9 mouse cellular contexts compared by ENCODE assay signal in genomic region chr9:109798051-109798450, GRCm38 (mm10). TPM values are rescaled to one million over a fixed set of nuclear protein-coding genes. Genes with fewer than 3 reads are reported as not detected.
DNase-seq lines count a peak whose midpoint lies in the region; ATAC-seq and TF ChIP-seq lines count a peak whose summit lies in the region.
"Had no signal": no experiment of that assay in that cellular context is flagged by ENCODE, and none has a peak within 500 bp of the region (broad histone marks: within the 10 kb centered on the region; RNA-seq: fewer than 3 reads in every experiment).

No protein-coding gene starts in this region.

- no peak overlapping the region for H3K9ac ChIP-seq in intestine, embryonic 14.5 days (ENCODE audit: low read length)
- no peak overlapping the region for H3K9ac ChIP-seq in intestine, embryonic 16.5 days (ENCODE audit: low read depth, low read length)
- no peak overlapping the region for H3K9ac ChIP-seq in liver, embryonic 14.5 days (replicated peaks)

- peak; percentile 31; the same call in 1 of the 2 replicates for TF ChIP-seq CTCF in bone marrow, adult 2 months (IDR thresholded peaks at IDR 0.05; ENCODE audit: control insufficient read depth, insufficient read depth, low read length)
- TF ChIP-seq CTCF in liver, embryonic 14.5 days (IDR thresholded peaks at IDR 0.05; ENCODE audit: low read depth), result peak; percentile 58

- H3K27me3 ChIP-seq in intestine, embryonic 14.5 days (replicated peaks; ENCODE audit: control insufficient read depth, insufficient read depth, low read length), result no peaks in the 10 kb centered on the region
- no peaks in the 10 kb centered on the region for H3K27me3 ChIP-seq in intestine, embryonic 16.5 days (replicated peaks; ENCODE audit: control insufficient read depth, insufficient read depth, low read length)
- no peaks in the 10 kb centered on the region for H3K27me3 ChIP-seq in liver, embryonic 14.5 days (ENCODE audit: control insufficient read depth, insufficient read depth, low read length)

- TF ChIP-seq EP300 in liver, embryonic 14.5 days (IDR thresholded peaks at IDR 0.05; ENCODE audit: low read depth), result no peak

- no peak overlapping the region for H3K4me3 ChIP-seq in intestine, embryonic 14.5 days (ENCODE audit: low read depth, low read length)
- no peak overlapping the region for H3K4me3 ChIP-seq in intestine, embryonic 16.5 days (ENCODE audit: low read length)
- H3K4me3 ChIP-seq in bone marrow, adult 2 months (replicated peaks; ENCODE audit: control insufficient read depth, low read depth, low read length), result no peak overlapping the region
- no peak overlapping the region for H3K4me3 ChIP-seq in liver, embryonic 14.5 days (ENCODE audit: insufficient read depth in 1 of 2, low read depth in 2 of 2, low read length in 2 of 2)

- WGBS in intestine, embryonic 14.5 days, result 92% methylated on average over 1 of the region's 1 CpGs
- 87% methylated on average over 1 of the region's 1 CpGs for WGBS in intestine, embryonic 16.5 days
- 93% methylated on average over 1 of the region's 1 CpGs for WGBS in bone marrow, adult 2 months
- WGBS in liver, embryonic 14.5 days (ENCODE audit: insufficient replicate concordance), result 73% methylated on average over 1 of the region's 1 CpGs

- no peak overlapping the region for H3K27ac ChIP-seq in intestine, embryonic 14.5 days (ENCODE audit: low read depth)
- H3K27ac ChIP-seq in intestine, embryonic 16.5 days (ENCODE audit: low read length), result no peak overlapping the region
- no peak overlapping the region for H3K27ac ChIP-seq in bone marrow, adult 2 months (ENCODE audit: control insufficient read depth, insufficient read depth, low read depth, low read length, poor library complexity)
- H3K27ac ChIP-seq in liver, embryonic 14.5 days, result no peak overlapping the region

- H3K4me2 ChIP-seq in intestine, embryonic 14.5 days (ENCODE audit: low read length), result no peak overlapping the region
- no peak overlapping the region for H3K4me2 ChIP-seq in intestine, embryonic 16.5 days (ENCODE audit: low read depth, low read length)
- H3K4me2 ChIP-seq in liver, embryonic 14.5 days (ENCODE audit: low read depth), result no peak overlapping the region

- no peaks in the 10 kb centered on the region for H3K9me3 ChIP-seq in intestine, embryonic 14.5 days (ENCODE audit: control insufficient read depth, low read length)
- no peaks in the 10 kb centered on the region for H3K9me3 ChIP-seq in intestine, embryonic 16.5 days (ENCODE audit: control insufficient read depth, low read length)
- H3K9me3 ChIP-seq in liver, embryonic 14.5 days (ENCODE audit: control insufficient read depth, low read length), result no peaks in the 10 kb centered on the region

- H3K4me1 ChIP-seq in intestine, embryonic 14.5 days (replicated peaks; ENCODE audit: control insufficient read depth, insufficient read depth, low read length), result no peaks in the 10 kb centered on the region
- H3K4me1 ChIP-seq in intestine, embryonic 16.5 days (ENCODE audit: control insufficient read depth, insufficient read depth, low read length), result no peaks in the 10 kb centered on the region
- no peaks in the 10 kb centered on the region for H3K4me1 ChIP-seq in bone marrow, adult 2 months (ENCODE audit: control insufficient read depth, insufficient read depth, low read length)
- H3K4me1 ChIP-seq in liver, embryonic 14.5 days (replicated peaks; ENCODE audit: control insufficient read depth in 2 of 2, insufficient read depth in 2 of 2, low read length in 1 of 2), result no peaks in the 10 kb centered on the region

- peak; percentile 53 for DNase-seq in intestine, embryonic 14.5 days (ENCODE audit: low spot score)
- DNase-seq in urinary bladder, postnatal 14 days (ENCODE audit: low spot score), result peak; percentile 33
- no peak for DNase-seq in urinary bladder, postnatal 10 days (ENCODE audit: low spot score)
- DNase-seq in liver, embryonic 14.5 days (ENCODE audit: low read depth in 3 of 3, low spot score in 3 of 3), result no peak
- no peak for DNase-seq in frontal cortex, postnatal 25 days (ENCODE audit: low spot score in 2 of 2)

- TF ChIP-seq POLR2A in bone marrow, adult 2 months (IDR thresholded peaks at IDR 0.05; ENCODE audit: borderline replicate concordance, control insufficient read depth, low read depth, low read length), result no peak

- H3K36me3 ChIP-seq in intestine, embryonic 14.5 days (ENCODE audit: control insufficient read depth, insufficient read depth, low read length), result no peaks in the 10 kb centered on the region
- H3K36me3 ChIP-seq in intestine, embryonic 16.5 days (ENCODE audit: control insufficient read depth, insufficient read depth, low read length), result no peaks in the 10 kb centered on the region
- H3K36me3 ChIP-seq in liver, embryonic 14.5 days (replicated peaks; ENCODE audit: control insufficient read depth, insufficient read depth, low read depth), result no peaks in the 10 kb centered on the region

- ATAC-seq in intestine, embryonic 14.5 days (replicated peaks; ENCODE audit: low FRiP score, low TSS enrichment, low read depth), result no peak; the same call in 1 of the 2 replicates
- no peak for ATAC-seq in intestine, embryonic 16.5 days
- no peak for ATAC-seq in liver, embryonic 14.5 days (ENCODE audit: insufficient read depth)
- no peak for ATAC-seq in inflammation-experienced regulatory T-cells, adult 6 months

RNA-seq across cellular contexts. Expression of gene Fbxw27, which starts 7.6 kb away (rescaled TPM):
- polyA plus RNA-seq in intestine, embryonic 14.5 days (2014; fragmentation: Nextera tagmentation; extraction: Ambion mirVana), result not detected in 2 replicates
- polyA plus RNA-seq in intestine, embryonic 16.5 days (2015; fragmentation: Nextera tagmentation; extraction: Ambion mirVana), result not detected in 2 replicates
- not detected in 2 replicates for polyA plus RNA-seq in bone marrow, adult 2 months (2011; ENCODE audit: insufficient read depth, insufficient read length, low replicate concordance, missing spikeins)
- polyA plus RNA-seq in liver, embryonic 14.5 days (2012; rRNA removed), result not detected in 2 replicates
- polyA plus RNA-seq in liver, embryonic 14.5 days (2014; fragmentation: Nextera tagmentation; extraction: Ambion mirVana), result not detected in 2 replicates
- polyA plus RNA-seq in inflammation-experienced regulatory T-cells, adult 6 months (2017; shearing (Covaris generic)), result not detected
- polyA plus RNA-seq: limb, embryonic 14.5 days had no signal

RNA-seq across cellular contexts. Expression of gene Spink8, which starts 14.0 kb away (rescaled TPM):
- polyA plus RNA-seq in intestine, embryonic 14.5 days (2014; fragmentation: Nextera tagmentation; extraction: Ambion mirVana), result 0.47 TPM in 1 of 2 replicates, not detected in the other
- 0.18 and 0.67 TPM in 2 replicates for polyA plus RNA-seq in intestine, embryonic 16.5 days (2015; fragmentation: Nextera tagmentation; extraction: Ambion mirVana)
- not detected in 2 replicates for polyA plus RNA-seq in bone marrow, adult 2 months (2011; ENCODE audit: insufficient read depth, insufficient read length, low replicate concordance, missing spikeins)
- polyA plus RNA-seq in liver, embryonic 14.5 days (2012; rRNA removed), result not detected in 2 replicates
- polyA plus RNA-seq in liver, embryonic 14.5 days (2014; fragmentation: Nextera tagmentation; extraction: Ambion mirVana), result not detected in 2 replicates
- polyA plus RNA-seq in inflammation-experienced regulatory T-cells, adult 6 months (2017; shearing (Covaris generic)), result not detected

RNA-seq across cellular contexts. Expression of gene Nme6, which starts 34.5 kb away (rescaled TPM):
- 85.4 and 87.9 TPM in 2 replicates for polyA plus RNA-seq in intestine, embryonic 14.5 days (2014; fragmentation: Nextera tagmentation; extraction: Ambion mirVana)
- 97.0 and 98.7 TPM in 2 replicates for polyA plus RNA-seq in intestine, embryonic 16.5 days (2015; fragmentation: Nextera tagmentation; extraction: Ambion mirVana)
- 12.8 and 25.8 TPM in 2 replicates for polyA plus RNA-seq in bone marrow, adult 2 months (2011; ENCODE audit: insufficient read depth, insufficient read length, low replicate concordance, missing spikeins)
- polyA plus RNA-seq in liver, embryonic 14.5 days (2012; rRNA removed), result 34.0 and 34.3 TPM in 2 replicates
- polyA plus RNA-seq in liver, embryonic 14.5 days (2014; fragmentation: Nextera tagmentation; extraction: Ambion mirVana), result 53.6 and 54.6 TPM in 2 replicates
- polyA plus RNA-seq in inflammation-experienced regulatory T-cells, adult 6 months (2017; shearing (Covaris generic)), result 10 to 100 TPM in 1 of 3 experiments, 1 to 10 TPM in 2; 6.7 to 16.6 (median 9.4) TPM

RNA-seq across cellular contexts. Expression of gene Camp, which starts 51.4 kb away (rescaled TPM):
- polyA plus RNA-seq in intestine, embryonic 14.5 days (2014; fragmentation: Nextera tagmentation; extraction: Ambion mirVana), result 0.42 and 0.91 TPM in 2 replicates
- polyA plus RNA-seq in intestine, embryonic 16.5 days (2015; fragmentation: Nextera tagmentation; extraction: Ambion mirVana), result 1.9 and 3.5 TPM in 2 replicates
- 1,948 and 4,579 TPM in 2 replicates for polyA plus RNA-seq in bone marrow, adult 2 months (2011; ENCODE audit: insufficient read depth, insufficient read length, low replicate concordance, missing spikeins)
- polyA plus RNA-seq in liver, embryonic 14.5 days (2012; rRNA removed), result 54.1 and 56.1 TPM in 2 replicates
- 78.5 and 101 TPM in 2 replicates for polyA plus RNA-seq in liver, embryonic 14.5 days (2014; fragmentation: Nextera tagmentation; extraction: Ambion mirVana)
- 1 to 10 TPM in 1 of 3 experiments, not detected in 2; 1.5 TPM for polyA plus RNA-seq in inflammation-experienced regulatory T-cells, adult 6 months (2017; shearing (Covaris generic))

RNA-seq across cellular contexts. Expression of gene Fbxw26, which starts 52.2 kb away (rescaled TPM):
- polyA plus RNA-seq in intestine, embryonic 14.5 days (2014; fragmentation: Nextera tagmentation; extraction: Ambion mirVana), result 0.19 TPM in 1 of 2 replicates, not detected in the other
- polyA plus RNA-seq in intestine, embryonic 16.5 days (2015; fragmentation: Nextera tagmentation; extraction: Ambion mirVana), result 0.07 and 0.18 TPM in 2 replicates
- polyA plus RNA-seq in bone marrow, adult 2 months (2011; ENCODE audit: insufficient read depth, insufficient read length, low replicate concordance, missing spikeins), result not detected in 2 replicates
- 0.01 TPM in 1 of 2 replicates, not detected in the other for polyA plus RNA-seq in liver, embryonic 14.5 days (2012; rRNA removed)
- not detected in 2 replicates for polyA plus RNA-seq in liver, embryonic 14.5 days (2014; fragmentation: Nextera tagmentation; extraction: Ambion mirVana)
- polyA plus RNA-seq in inflammation-experienced regulatory T-cells, adult 6 months (2017; shearing (Covaris generic)), result not detected
- polyA plus RNA-seq: limb, embryonic 14.5 days had no signal

Comparison
In these comparisons a context has a peak if more than half of its experiments do, and no peak if none do; other contexts are left out.
1. DNase-seq: peak in intestine, embryonic 14.5 days (single experiment) and urinary bladder, postnatal 14 days (single experiment); none in urinary bladder, postnatal 10 days (single experiment), liver, embryonic 14.5 days (0 of 3) and frontal cortex, postnatal 25 days (0 of 2).